ENCODE assay signal across 12 mouse cellular contexts in the genomic region with DNA sequence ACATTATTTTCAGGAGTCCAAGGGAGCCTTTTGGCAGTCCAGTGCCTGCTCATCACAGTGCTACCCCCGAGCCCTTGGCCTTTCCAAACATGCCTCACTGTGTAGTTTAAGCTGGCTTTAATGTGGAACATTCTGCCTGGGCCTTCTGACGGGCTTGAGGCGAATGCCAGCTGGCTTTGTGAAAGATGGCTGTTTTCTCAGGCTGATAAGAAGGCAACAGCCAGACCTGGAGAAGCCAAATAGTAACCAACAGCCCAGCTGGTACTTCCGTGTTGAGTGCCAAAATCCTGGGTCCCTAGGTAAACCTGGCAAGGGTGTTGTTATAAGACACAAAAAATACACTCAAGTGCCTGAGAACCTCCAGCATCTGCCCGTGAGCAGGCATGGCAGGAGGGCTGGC. TPM values are rescaled to one million over a fixed set of nuclear protein-coding genes. Genes with fewer than 3 reads are reported as not detected.
A peak's percentile ranks its signal among the peaks of the same experiment; 100 is the strongest.
DNase-seq lines count a peak whose midpoint lies in the region; ATAC-seq and TF ChIP-seq lines count a peak whose summit lies in the region.
"Had no signal": no experiment of that assay in that cellular context is flagged by ENCODE, and none has a peak within 500 bp of the region (broad histone marks: within the 10 kb centered on the region; RNA-seq: fewer than 3 reads in every experiment).

No protein-coding gene starts in this region.

- H3K4me2 ChIP-seq in heart, embryonic 13.5 days: no peak overlapping the region
- no peak overlapping the region for H3K4me2 ChIP-seq in forebrain, embryonic 16.5 days (ENCODE audit: low read length)
- H3K4me2 ChIP-seq: heart, embryonic 15.5 days; liver, embryonic 13.5 days had no signal

- H3K27ac ChIP-seq in heart, embryonic 13.5 days (replicated peaks): peak overlapping the region; percentile 29; the same call in 1 of the 2 replicates
- H3K27ac ChIP-seq in forebrain, embryonic 16.5 days (ENCODE audit: low read length): peak overlapping the region; percentile 45
- H3K27ac ChIP-seq: liver, embryonic 13.5 days had no signal

- DNase-seq in heart, postnatal 25 days (ENCODE audit: low spot score): no peak
- DNase-seq in MN1 (ENCODE audit: low spot score): peak; percentile 63
- peak; percentile 61 for DNase-seq in brain, embryonic 14.5 days (ENCODE audit: low read depth)
- no peak for DNase-seq in urinary bladder, adult 18-20 months (ENCODE audit: low spot score in 2 of 2)
- no peak for DNase-seq in lung, adult 2 months
- DNase-seq in thymus, postnatal 4 days: no peak
- DNase-seq: kidney, adult 9 months; liver, embryonic 13.5 days; thymus, adult 18-20 months had no signal

- H3K9ac ChIP-seq in heart, embryonic 13.5 days: peak overlapping the region; percentile 44; the same call in 1 of the 2 replicates
- no peak overlapping the region for H3K9ac ChIP-seq in forebrain, embryonic 16.5 days (replicated peaks; ENCODE audit: low read depth, low read length)
- H3K9ac ChIP-seq: heart, embryonic 15.5 days; liver, embryonic 13.5 days had no signal

- WGBS in heart, embryonic 13.5 days: 48% methylated on average over 5 of the region's 5 CpGs
- WGBS in forebrain, embryonic 16.5 days: 51% methylated on average over 5 of the region's 5 CpGs
- 32% methylated on average over 5 of the region's 5 CpGs for WGBS in lung, adult 2 months

- peaks cover 48% of the 10 kb centered on the region for H3K4me1 ChIP-seq in heart, embryonic 13.5 days
- H3K4me1 ChIP-seq in forebrain, embryonic 16.5 days (replicated peaks; ENCODE audit: control insufficient read depth, insufficient read depth, low read length): peaks cover 41% of the 10 kb centered on the region
- peaks cover 30% of the 10 kb centered on the region for H3K4me1 ChIP-seq in lung, adult 2 months (ENCODE audit: control insufficient read depth, insufficient read depth, low read length)

- no peak for TF ChIP-seq POLR2A in brain, embryonic 14.5 days (IDR thresholded peaks at IDR 0.05; ENCODE audit: borderline replicate concordance, extremely low read depth, insufficient read depth, insufficient read length, poor library complexity, severe bottlenecking)
- TF ChIP-seq POLR2A in lung, adult 2 months (IDR thresholded peaks at IDR 0.05; ENCODE audit: borderline replicate concordance, extremely low read depth, low read depth, low read length): no peak

- H3K27me3 ChIP-seq in heart, embryonic 13.5 days (replicated peaks): no peaks in the 10 kb centered on the region
- no peaks in the 10 kb centered on the region for H3K27me3 ChIP-seq in forebrain, embryonic 16.5 days (replicated peaks; ENCODE audit: control insufficient read depth, insufficient read depth, low read length)
- H3K27me3 ChIP-seq: heart, embryonic 15.5 days; liver, embryonic 13.5 days had no signal

- peaks cover 54% of the 10 kb centered on the region for H3K36me3 ChIP-seq in heart, embryonic 13.5 days
- no peaks in the 10 kb centered on the region; the same call in none of the 2 replicates for H3K36me3 ChIP-seq in forebrain, embryonic 16.5 days (ENCODE audit: control insufficient read depth, insufficient read depth)

- no peaks in the 10 kb centered on the region for H3K9me3 ChIP-seq in heart, embryonic 13.5 days
- no peaks in the 10 kb centered on the region for H3K9me3 ChIP-seq in forebrain, embryonic 16.5 days (ENCODE audit: control insufficient read depth, low read length)
- H3K9me3 ChIP-seq: heart, embryonic 15.5 days; liver, embryonic 13.5 days had no signal

- no peak for TF ChIP-seq CTCF in brain, embryonic 14.5 days (IDR thresholded peaks at IDR 0.05; ENCODE audit: borderline replicate concordance, extremely low read depth, insufficient read depth, insufficient read length)
- no peak for TF ChIP-seq CTCF in lung, adult 2 months (IDR thresholded peaks at IDR 0.05; ENCODE audit: insufficient read depth, low read length)

- H3K4me3 ChIP-seq in heart, embryonic 13.5 days: no peak overlapping the region
- no peak overlapping the region for H3K4me3 ChIP-seq in forebrain, embryonic 16.5 days (replicated peaks; ENCODE audit: low read length)
- no peak overlapping the region for H3K4me3 ChIP-seq in lung, adult 2 months (replicated peaks; ENCODE audit: extremely low read depth, low read depth, low read length)
- H3K4me3 ChIP-seq: heart, embryonic 15.5 days; liver, embryonic 13.5 days had no signal

- no peak for ATAC-seq in heart, embryonic 13.5 days (ENCODE audit: extremely low read depth, insufficient number of reproducible peaks, low FRiP score, low TSS enrichment)
- ATAC-seq in forebrain, embryonic 16.5 days: no peak

- intact Hi-C loops in heart, postnatal 25 days (cut with DNase I): no loop called here

RNA-seq across cellular contexts. Expression of a gene that starts 5.3 kb away (rescaled TPM):
- polyA plus RNA-seq in heart, embryonic 13.5 days (2015; fragmentation: Nextera tagmentation; extraction: Ambion mirVana): 44.0 and 46.4 TPM in 2 replicates
- 10 to 100 TPM; 39.8 to 44.2 TPM for total RNA-seq in heart, postnatal 25 days (2021)
- polyA plus RNA-seq in brain, embryonic 14.5 days (2012; rRNA removed): 155 and 176 TPM in 2 replicates
- polyA plus RNA-seq in forebrain, embryonic 16.5 days (2015; fragmentation: Nextera tagmentation; extraction: Ambion mirVana): 101 and 102 TPM in 2 replicates
- 111 and 136 TPM in 2 replicates for polyA plus RNA-seq in lung, adult 2 months (2012; rRNA removed)

RNA-seq across cellular contexts. Expression of a gene that starts 18.3 kb away (rescaled TPM):
- 17.9 and 19.1 TPM in 2 replicates for polyA plus RNA-seq in heart, embryonic 13.5 days (2015; fragmentation: Nextera tagmentation; extraction: Ambion mirVana)
- 10 to 100 TPM; 31.2 to 31.4 TPM for total RNA-seq in heart, postnatal 25 days (2021)
- 36.1 and 77.6 TPM in 2 replicates for polyA plus RNA-seq in brain, embryonic 14.5 days (2012; rRNA removed)
- polyA plus RNA-seq in forebrain, embryonic 16.5 days (2015; fragmentation: Nextera tagmentation; extraction: Ambion mirVana): 17.4 and 22.5 TPM in 2 replicates
- polyA plus RNA-seq in lung, adult 2 months (2012; rRNA removed): 29.9 and 43.0 TPM in 2 replicates

RNA-seq across cellular contexts. Expression of a gene that starts 34.7 kb away (rescaled TPM):
- 12.7 and 13.5 TPM in 2 replicates for polyA plus RNA-seq in heart, embryonic 13.5 days (2015; fragmentation: Nextera tagmentation; extraction: Ambion mirVana)
- total RNA-seq in heart, postnatal 25 days (2021): 1 to 10 TPM; 2.6 to 3.4 TPM
- 47.6 and 70.2 TPM in 2 replicates for polyA plus RNA-seq in brain, embryonic 14.5 days (2012; rRNA removed)
- polyA plus RNA-seq in forebrain, embryonic 16.5 days (2015; fragmentation: Nextera tagmentation; extraction: Ambion mirVana): 32.5 and 44.1 TPM in 2 replicates
- 61.9 and 70.8 TPM in 2 replicates for polyA plus RNA-seq in lung, adult 2 months (2012; rRNA removed)

RNA-seq across cellular contexts. Expression of a gene that starts 35.0 kb away (rescaled TPM):
- polyA plus RNA-seq in heart, embryonic 13.5 days (2015; fragmentation: Nextera tagmentation; extraction: Ambion mirVana): 26.0 and 27.2 TPM in 2 replicates
- total RNA-seq in heart, postnatal 25 days (2021): 1 to 10 TPM; 8.2 to 8.9 TPM
- 36.9 and 47.3 TPM in 2 replicates for polyA plus RNA-seq in brain, embryonic 14.5 days (2012; rRNA removed)
- polyA plus RNA-seq in forebrain, embryonic 16.5 days (2015; fragmentation: Nextera tagmentation; extraction: Ambion mirVana): 56.9 and 59.4 TPM in 2 replicates
- 51.5 and 52.4 TPM in 2 replicates for polyA plus RNA-seq in lung, adult 2 months (2012; rRNA removed)

RNA-seq across cellular contexts. Expression of a gene that starts 58.8 kb away (rescaled TPM):
- 78.2 and 78.7 TPM in 2 replicates for polyA plus RNA-seq in heart, embryonic 13.5 days (2015; fragmentation: Nextera tagmentation; extraction: Ambion mirVana)
- 100 to 1,000 TPM; 158 to 181 TPM for total RNA-seq in heart, postnatal 25 days (2021)
- polyA plus RNA-seq in brain, embryonic 14.5 days (2012; rRNA removed): 96.9 and 115 TPM in 2 replicates
- polyA plus RNA-seq in forebrain, embryonic 16.5 days (2015; fragmentation: Nextera tagmentation; extraction: Ambion mirVana): 57.1 and 61.2 TPM in 2 replicates
- polyA plus RNA-seq in lung, adult 2 months (2012; rRNA removed): 267 and 338 TPM in 2 replicates

Comparison
In these comparisons a context has a peak if more than half of its experiments do, and no peak if none do; other contexts are left out.
1. DNase-seq: peak in MN1 (single experiment) and brain, embryonic 14.5 days (single experiment); none in heart, postnatal 25 days (single experiment), urinary bladder, adult 18-20 months (0 of 2), lung, adult 2 months (single experiment) and thymus, postnatal 4 days (single experiment).